Mouse (Mus musculus): ENCODE results near the gene Exoc3l. TPM values are rescaled to one million over a fixed set of nuclear protein-coding genes. Genes with fewer than 3 reads are reported as not detected.

The Exoc3l gene
- total and polyA plus RNA-seq, 2 experiments from 2014 or later = 2.4 to 8.0 TPM

- H3K9me3 ChIP-seq (ENCODE audit: low read length) = no peaks in the 10 kb centered on the region
- H3K4me1 ChIP-seq (ENCODE audit: insufficient read depth, low read length) = peaks cover 14% of the 10 kb centered on the region
- H3K27me3 ChIP-seq (ENCODE audit: insufficient read depth, low read length) = no peaks in the 10 kb centered on the region
- ATAC-seq (no peak), DNase-seq (ENCODE audit: low spot score) (no peak)
- no peak overlapping the region for H3K9ac ChIP-seq (replicated peaks; ENCODE audit: low read length)
- peaks cover 42% of the 10 kb centered on the region for H3K36me3 ChIP-seq (ENCODE audit: insufficient read depth, low read length)
- no peak overlapping the region for H3K27ac ChIP-seq
- no peak overlapping the region for H3K4me3 ChIP-seq (ENCODE audit: low read length)
- no peak for TF ChIP-seq CTCF (IDR thresholded peaks at IDR 0.05; ENCODE audit: low read depth)
- WGBS = 93% methylated on average over 10 of the region's 10 CpGs
- H3K4me2 ChIP-seq (ENCODE audit: low read depth, low read length) = no peak overlapping the region
Observed at GRCm38 (mm10) chr8:105308428-105308827, 12.5 kb upstream of the Exoc3l start.

- H3K4me2 ChIP-seq (ENCODE audit: low read depth, low read length) = no peak overlapping the region
- no peak overlapping the region for H3K9ac ChIP-seq (replicated peaks; ENCODE audit: low read length)
- no peak for TF ChIP-seq CTCF (IDR thresholded peaks at IDR 0.05; ENCODE audit: low read depth)
- ATAC-seq (no peak), DNase-seq (ENCODE audit: low spot score) (no peak)
- H3K36me3 ChIP-seq (ENCODE audit: insufficient read depth, low read length) = peaks cover 42% of the 10 kb centered on the region
- no peaks in the 10 kb centered on the region for H3K9me3 ChIP-seq (ENCODE audit: low read length)
- WGBS = 96% methylated on average over 13 of the region's 13 CpGs
- no peak overlapping the region for H3K4me3 ChIP-seq (ENCODE audit: low read length)
- H3K27me3 ChIP-seq (ENCODE audit: insufficient read depth, low read length) = no peaks in the 10 kb centered on the region
- H3K4me1 ChIP-seq (ENCODE audit: insufficient read depth, low read length) = peaks cover 14% of the 10 kb centered on the region
- H3K27ac ChIP-seq = no peak overlapping the region
Observed at GRCm38 (mm10) chr8:105307670-105308069, 11.8 kb upstream of the Exoc3l start.

- WGBS = 70% methylated on average over 5 of the region's 5 CpGs
- H3K4me3 ChIP-seq (ENCODE audit: low read length) = peak overlapping the region; percentile 23; the same call in 1 of the 2 replicates
- peak overlapping the region; percentile 39 for H3K9ac ChIP-seq (replicated peaks; ENCODE audit: low read length)
- peak overlapping the region; percentile 17; the same call in 1 of the 2 replicates for H3K27ac ChIP-seq
- peaks cover 14% of the 10 kb centered on the region for H3K4me1 ChIP-seq (ENCODE audit: insufficient read depth, low read length)
- ATAC-seq = peak; percentile 36
- DNase-seq (ENCODE audit: low spot score) = no peak
- H3K4me2 ChIP-seq (ENCODE audit: low read depth, low read length) = peak overlapping the region; percentile 56
- peaks cover 43% of the 10 kb centered on the region for H3K36me3 ChIP-seq (ENCODE audit: insufficient read depth, low read length)
- H3K9me3 ChIP-seq (ENCODE audit: low read length) = no peaks in the 10 kb centered on the region
- H3K27me3 ChIP-seq (ENCODE audit: insufficient read depth, low read length) = no peaks in the 10 kb centered on the region
- TF ChIP-seq CTCF (IDR thresholded peaks at IDR 0.05; ENCODE audit: low read depth) = no peak
Observed at GRCm38 (mm10) chr8:105306146-105306691, 10.3 kb upstream of the Exoc3l start.

- peak; percentile 23; the same call in 1 of the 2 replicates for TF ChIP-seq CTCF (IDR thresholded peaks at IDR 0.05; ENCODE audit: low read depth)
- H3K4me3 ChIP-seq (ENCODE audit: low read length) = peak within 1 kb of the TSS; percentile 23; the same call in 1 of the 2 replicates
- H3K9me3 ChIP-seq (ENCODE audit: low read length) = no peaks in the 10 kb centered on the region
- H3K27me3 ChIP-seq (ENCODE audit: insufficient read depth, low read length) = no peaks in the 10 kb centered on the region
- H3K4me1 ChIP-seq (ENCODE audit: insufficient read depth, low read length) = peaks cover 14% of the 10 kb centered on the region
- ATAC-seq = peak; percentile 75
- H3K4me2 ChIP-seq (ENCODE audit: low read depth, low read length) = peak within 1 kb of the TSS; percentile 56
- H3K36me3 ChIP-seq (ENCODE audit: insufficient read depth, low read length) = peaks cover 48% of the 10 kb centered on the region
- 6% methylated on average over 30 of the region's 30 CpGs for WGBS
- peak within 1 kb of the TSS; percentile 39 for H3K9ac ChIP-seq (replicated peaks; ENCODE audit: low read length)
- peak within 1 kb of the TSS; percentile 46; the same call in 1 of the 2 replicates for H3K27ac ChIP-seq
- peak; percentile 62 for DNase-seq (ENCODE audit: low spot score)
Observed at GRCm38 (mm10) chr8:105305211-105306145, 9.6 kb upstream of the Exoc3l start, which contains the start of gene Elmo3. Elmo3 (plus strand) TSS chr8:105305601.

GRCm38 (mm10) chr8:105304325-105305210 lies 8.7 kb upstream of the Exoc3l start:
- peak overlapping the region; percentile 45; the same call in 1 of the 2 replicates for H3K27ac ChIP-seq
- DNase-seq (ENCODE audit: low spot score) (peak; percentile 42), ATAC-seq (peak; percentile 12; the same call in 1 of the 2 replicates)
- no peak overlapping the region for H3K4me2 ChIP-seq (ENCODE audit: low read depth, low read length)
- H3K36me3 ChIP-seq (ENCODE audit: insufficient read depth, low read length) = peaks cover 56% of the 10 kb centered on the region
- no peak overlapping the region for H3K9ac ChIP-seq (replicated peaks; ENCODE audit: low read length)
- WGBS = 60% methylated on average over 9 of the region's 9 CpGs
- H3K27me3 ChIP-seq (ENCODE audit: insufficient read depth, low read length) = no peaks in the 10 kb centered on the region
- H3K4me3 ChIP-seq (ENCODE audit: low read length) = no peak overlapping the region
- H3K4me1 ChIP-seq (ENCODE audit: insufficient read depth, low read length) = peaks cover 14% of the 10 kb centered on the region
- no peak for TF ChIP-seq CTCF (IDR thresholded peaks at IDR 0.05; ENCODE audit: low read depth)
- H3K9me3 ChIP-seq (ENCODE audit: low read length) = no peaks in the 10 kb centered on the region

GRCm38 (mm10) chr8:105303874-105304273 lies 8.0 kb upstream of the Exoc3l start:
- ATAC-seq (no peak), DNase-seq (ENCODE audit: low spot score) (no peak)
- no peak overlapping the region for H3K4me2 ChIP-seq (ENCODE audit: low read depth, low read length)
- 0 out of 2 replicates have a peak overlapping the region, but pooled peaks have one; percentile 7 for H3K27ac ChIP-seq
- no peaks in the 10 kb centered on the region for H3K27me3 ChIP-seq (ENCODE audit: insufficient read depth, low read length)
- peaks cover 53% of the 10 kb centered on the region for H3K36me3 ChIP-seq (ENCODE audit: insufficient read depth, low read length)
- 80% methylated on average over 9 of the region's 9 CpGs for WGBS
- H3K4me1 ChIP-seq (ENCODE audit: insufficient read depth, low read length) = peaks cover 14% of the 10 kb centered on the region
- no peak for TF ChIP-seq CTCF (IDR thresholded peaks at IDR 0.05; ENCODE audit: low read depth)
- no peak overlapping the region for H3K9ac ChIP-seq (replicated peaks; ENCODE audit: low read length)
- H3K4me3 ChIP-seq (ENCODE audit: low read length) = no peak overlapping the region
- H3K9me3 ChIP-seq (ENCODE audit: low read length) = no peaks in the 10 kb centered on the region
